Mouse (Mus musculus): ENCODE measurements around the gene Pnpo.

Pnpo gene

GRCm38 (mm10) chr11:96943746-96944304 lies at the start of gene Pnpo:
Pnpo (minus strand) TSS chr11:96943986.
- DNase-seq, result peak; percentile 97

- DNase-seq, result no peak
These were observed 49.0 kb upstream of the Pnpo start for GRCm38 (mm10) chr11:96992722-96993311.

- DNase-seq, result no peak
These were observed 47.7 kb upstream of the Pnpo start for GRCm38 (mm10) chr11:96991501-96991900.

GRCm38 (mm10) chr11:96987873-96988655 lies 44.3 kb upstream of the Pnpo start:
- no peak for DNase-seq

GRCm38 (mm10) chr11:96986463-96986862 lies 42.7 kb upstream of the Pnpo start:
- DNase-seq, result no peak

GRCm38 (mm10) chr11:96984903-96985302 lies 41.1 kb upstream of the Pnpo start:
- DNase-seq, result no peak

GRCm38 (mm10) chr11:96982859-96983258 lies 39.1 kb upstream of the Pnpo start, which contains the start of gene Sp2:
Sp2 (minus strand) TSS chr11:96982959.
- DNase-seq, result no peak

- peak; percentile 91 for DNase-seq
These were observed 38.6 kb upstream of the Pnpo start for GRCm38 (mm10) chr11:96982355-96982754.

GRCm38 (mm10) chr11:96981461-96981860 lies 37.7 kb upstream of the Pnpo start:
- DNase-seq, result peak; percentile 52

- no peak for DNase-seq
These were observed 36.2 kb upstream of the Pnpo start for GRCm38 (mm10) chr11:96980021-96980420.

- DNase-seq, result peak; percentile 50
These were observed 35.5 kb upstream of the Pnpo start for GRCm38 (mm10) chr11:96979329-96979728.

- peak; percentile 54 for DNase-seq
These were observed 34.8 kb upstream of the Pnpo start for GRCm38 (mm10) chr11:96978401-96979246.

GRCm38 (mm10) chr11:96977606-96978400 lies 34.0 kb upstream of the Pnpo start:
- peak; percentile 100 for DNase-seq

GRCm38 (mm10) chr11:96976911-96977591 lies 33.3 kb upstream of the Pnpo start:
- peak; percentile 82 for DNase-seq

GRCm38 (mm10) chr11:96976379-96976687 lies 32.5 kb upstream of the Pnpo start:
- peak; percentile 50 for DNase-seq

GRCm38 (mm10) chr11:96975511-96976378 lies 32.0 kb upstream of the Pnpo start:
- peak; percentile 65 for DNase-seq

GRCm38 (mm10) chr11:96974813-96975212 lies 31.0 kb upstream of the Pnpo start:
- peak; percentile 35 for DNase-seq

GRCm38 (mm10) chr11:96973426-96973964 lies 29.7 kb upstream of the Pnpo start:
- DNase-seq, result peak; percentile 84

GRCm38 (mm10) chr11:96972906-96973305 lies 29.1 kb upstream of the Pnpo start:
- DNase-seq, result peak; percentile 50

- peak; percentile 40 for DNase-seq
These were observed 26.6 kb upstream of the Pnpo start for GRCm38 (mm10) chr11:96970341-96970740.
